Mouse (Mus musculus) right cerebral cortex, postnatal 10 days (tissue): ENCODE measurements around the gene Itgb7.
"Not testable (repeated sequence)": the region's sequence is repeated elsewhere in the genome, so short reads cannot be mapped to it uniquely, and the experiment has no call there.

ENCODE experiments used
- DNase-seq, 2 experiments: peaks; one replicate each; pipeline ENCODE4 v3.0.0; 2021; ENCODE audit warnings: low spot score in 2 of 2

Itgb7 gene

GRCm38 (mm10) chr15:102225619-102226018 is 6.1 kb downstream of the Itgb7 start:
- DNase-seq: not testable (repeated sequence)

DNA sequence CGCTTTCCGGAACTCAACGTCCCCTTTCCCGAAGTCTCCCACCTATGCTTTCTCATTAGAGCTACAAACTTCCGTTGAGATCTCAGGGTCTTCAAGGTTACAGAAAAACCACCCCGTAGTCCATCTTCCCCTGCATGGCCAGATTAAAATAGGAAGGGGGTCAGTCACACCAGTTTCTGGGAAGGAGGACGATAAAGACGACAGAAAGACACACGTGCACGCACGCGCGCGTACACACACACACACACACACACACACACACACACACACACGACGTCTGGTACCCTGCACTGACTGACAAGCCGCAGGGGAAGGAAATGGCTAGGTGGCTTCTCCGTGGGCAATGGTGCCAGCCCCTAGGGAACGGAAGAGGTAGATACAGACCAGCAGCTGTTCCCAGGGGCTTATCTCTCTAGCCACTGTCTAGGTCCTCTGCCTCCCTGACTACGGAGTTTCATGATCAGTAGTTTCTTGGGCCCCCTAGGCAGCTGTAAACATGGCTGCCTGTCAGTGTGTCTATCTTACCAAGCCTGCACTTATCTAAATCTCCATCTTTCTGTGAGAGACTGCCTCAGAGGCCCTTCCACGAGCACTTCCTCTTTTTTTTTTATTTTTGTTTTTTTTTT is 6.6 kb downstream of the Itgb7 start:
- DNase-seq: no peak

DNA sequence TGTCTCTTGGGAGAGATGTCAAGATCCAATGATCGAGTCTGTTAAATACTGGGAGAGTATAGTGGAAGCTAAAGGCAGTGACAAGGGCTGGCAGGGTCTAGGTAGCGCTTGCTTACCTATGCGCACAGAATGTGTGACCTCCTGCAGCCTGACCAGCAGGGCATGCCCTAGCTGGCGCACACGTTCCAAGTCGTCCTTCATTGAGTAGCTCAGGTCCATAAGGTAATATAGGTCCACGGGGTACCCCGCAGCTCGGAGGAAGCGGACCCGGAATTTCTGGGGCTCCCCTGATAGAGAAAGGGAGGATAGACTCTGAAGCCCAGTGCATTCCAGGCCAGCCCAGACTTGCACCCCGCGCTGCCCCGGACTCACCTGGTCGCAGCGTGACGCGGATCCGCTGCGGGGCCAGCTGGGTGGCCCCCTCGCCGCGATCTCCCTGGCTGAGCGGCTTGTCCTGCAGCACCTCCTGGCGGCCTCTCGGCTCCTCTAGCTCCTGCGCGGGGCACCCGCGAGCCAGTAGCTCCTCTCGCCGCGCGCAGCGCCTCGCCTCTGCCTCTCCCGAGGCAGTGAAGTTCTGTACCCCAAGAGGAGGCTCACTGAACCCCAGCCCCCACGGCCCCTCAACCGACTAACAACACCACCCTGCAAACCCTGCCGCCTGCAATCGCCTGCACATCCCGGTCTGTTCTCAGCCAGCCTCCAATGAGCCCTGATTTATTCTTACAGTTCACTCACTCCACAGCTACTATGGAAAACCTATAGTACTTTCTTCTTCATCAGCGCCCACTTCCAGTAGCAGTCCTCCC is 7.4 kb downstream of the Itgb7 start:
- peak; percentile 81 to 85 for DNase-seq

- peak in 1 of 2 experiments; percentile 53 for DNase-seq
Observed at GRCm38 (mm10) chr15:102222386-102222785, 9.4 kb downstream of the Itgb7 start.

DNA sequence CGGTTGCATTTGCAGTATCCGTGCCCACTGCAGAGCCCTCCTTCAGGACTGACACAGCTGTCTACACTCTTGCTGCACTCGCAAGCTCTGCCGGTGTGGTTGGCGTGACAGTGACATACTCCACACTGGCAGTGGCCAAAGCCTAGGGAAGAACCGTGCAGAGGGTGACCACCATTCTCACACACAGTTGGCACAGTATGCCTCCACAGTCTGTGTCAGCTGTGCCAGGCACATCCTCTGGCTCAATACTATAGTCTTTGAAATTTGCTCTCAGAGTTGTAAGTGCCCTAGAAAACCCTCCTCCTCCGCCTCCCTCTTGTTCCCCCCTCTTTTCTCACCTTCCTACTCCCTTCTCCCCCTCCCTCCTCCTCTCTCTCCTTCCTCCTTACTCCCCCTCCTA is 14.4 kb downstream of the Itgb7 start:
- DNase-seq: no peak

DNA sequence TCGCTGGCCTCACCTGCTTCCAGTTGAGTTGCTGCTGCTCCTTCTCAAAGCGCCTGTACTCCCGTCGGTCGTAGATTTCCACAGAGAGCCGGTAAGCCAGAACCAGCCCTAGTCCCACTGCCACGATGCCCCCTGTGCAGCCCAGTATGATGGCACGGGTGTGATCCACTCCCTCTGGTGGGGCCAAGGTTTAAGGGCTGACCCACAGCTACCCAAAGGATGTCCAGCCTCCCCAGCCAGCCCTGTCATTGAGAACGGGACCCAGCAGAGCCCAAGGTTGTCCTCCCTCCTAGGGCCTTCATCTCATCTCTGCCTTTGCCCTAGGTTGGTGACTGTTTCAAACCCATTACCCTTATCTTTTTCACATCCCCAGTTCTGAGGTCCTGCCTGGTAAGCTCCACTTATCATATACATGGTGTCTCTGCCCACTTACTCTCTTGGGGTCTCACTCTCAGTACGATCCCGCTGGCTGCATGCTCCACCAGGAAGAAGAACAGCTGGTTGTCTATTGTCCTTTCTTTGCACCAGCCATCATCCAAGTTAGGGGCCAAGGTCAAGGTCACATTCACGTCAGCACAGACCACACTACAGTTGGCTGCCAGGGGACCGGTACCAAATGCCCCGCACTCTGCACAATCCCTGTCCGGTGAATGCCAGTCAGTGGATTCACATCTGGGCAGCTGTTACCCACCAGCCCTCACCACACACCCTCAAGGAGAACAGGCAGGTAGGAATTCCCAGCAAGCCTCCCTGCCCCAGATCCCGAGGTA is 15.1 kb downstream of the Itgb7 start:
- no peak for DNase-seq

DNA sequence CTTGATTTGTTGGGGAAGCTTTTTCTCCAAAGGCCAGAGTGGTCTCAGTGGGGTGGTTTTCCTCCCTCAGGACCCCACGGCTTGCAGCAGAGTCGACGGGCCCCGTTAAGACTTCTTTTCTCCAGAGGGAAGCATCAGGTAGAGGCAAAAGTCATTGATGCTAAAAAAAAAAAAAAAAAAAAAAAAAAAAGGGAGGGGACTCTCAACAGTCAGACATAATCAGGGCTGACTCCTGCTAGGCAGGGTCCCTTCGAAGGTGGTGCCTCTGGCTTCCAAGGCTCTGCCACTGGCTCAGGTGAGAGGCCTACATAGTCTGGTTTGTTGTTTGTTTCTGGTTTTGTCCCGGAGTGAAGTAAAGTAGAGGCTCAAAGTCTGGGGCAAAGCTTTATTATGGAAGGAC is 16.1 kb downstream of the Itgb7 start:
- DNase-seq: no peak

DNA sequence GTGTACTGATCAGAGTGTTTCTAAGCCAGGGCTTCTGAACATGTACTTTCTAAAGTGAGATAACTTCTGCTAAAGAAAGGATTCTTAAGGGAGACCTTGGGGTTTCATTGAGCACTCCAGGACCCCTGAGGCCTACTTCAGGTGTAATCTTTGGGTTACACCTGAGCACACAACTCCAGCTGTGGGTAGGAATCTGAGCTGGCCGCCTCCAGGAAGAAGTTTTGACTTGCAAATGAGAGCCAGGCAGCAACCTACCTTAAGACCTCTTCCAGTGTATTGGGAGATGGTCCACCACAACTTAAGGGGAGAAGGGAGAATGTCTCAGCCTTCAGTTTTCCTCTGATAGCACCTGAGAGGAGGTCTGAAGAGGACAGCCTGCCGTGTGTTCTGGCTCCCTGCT is 17.6 kb downstream of the Itgb7 start:
- no peak for DNase-seq

DNA sequence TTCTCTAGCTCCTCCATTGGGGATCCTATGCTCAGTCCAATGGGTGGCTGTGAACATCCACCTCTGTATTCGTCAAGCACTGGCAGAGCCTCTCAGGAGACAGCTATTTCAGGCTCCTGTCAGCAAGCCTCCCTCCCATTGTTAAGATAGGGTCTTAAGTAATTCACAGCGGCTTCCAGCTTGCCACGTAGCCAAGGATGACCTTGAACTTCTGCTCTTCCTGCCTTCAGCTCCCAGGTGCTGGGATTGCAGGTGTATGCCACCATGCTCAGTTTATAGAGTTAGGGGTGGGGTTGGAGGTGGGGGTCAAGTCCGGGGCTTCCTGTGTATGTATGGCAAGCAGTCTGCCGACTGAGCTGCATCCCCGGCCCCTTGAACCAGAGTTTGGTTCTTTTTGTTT is 19.8 kb downstream of the Itgb7 start:
- DNase-seq: no peak

DNA sequence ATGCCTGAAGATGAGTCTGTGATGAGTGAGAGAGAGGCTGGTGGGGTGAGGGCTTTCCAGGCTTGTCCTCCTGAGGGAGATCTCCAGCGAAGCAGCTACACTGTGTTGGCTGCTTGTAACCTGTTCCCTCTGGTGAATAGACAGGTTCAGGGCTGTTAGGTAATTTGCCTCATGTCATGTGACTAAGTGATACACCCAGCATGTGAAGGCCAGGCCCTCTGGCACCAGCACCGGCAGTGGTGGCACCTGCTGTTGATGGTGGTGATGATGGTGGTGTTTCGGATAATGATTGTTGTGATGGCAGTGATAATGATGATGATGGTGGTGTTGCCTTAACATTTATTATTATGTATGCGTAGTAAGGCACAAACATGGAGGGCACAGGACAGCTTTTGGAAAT is 20.9 kb downstream of the Itgb7 start:
- no peak for DNase-seq

DNA sequence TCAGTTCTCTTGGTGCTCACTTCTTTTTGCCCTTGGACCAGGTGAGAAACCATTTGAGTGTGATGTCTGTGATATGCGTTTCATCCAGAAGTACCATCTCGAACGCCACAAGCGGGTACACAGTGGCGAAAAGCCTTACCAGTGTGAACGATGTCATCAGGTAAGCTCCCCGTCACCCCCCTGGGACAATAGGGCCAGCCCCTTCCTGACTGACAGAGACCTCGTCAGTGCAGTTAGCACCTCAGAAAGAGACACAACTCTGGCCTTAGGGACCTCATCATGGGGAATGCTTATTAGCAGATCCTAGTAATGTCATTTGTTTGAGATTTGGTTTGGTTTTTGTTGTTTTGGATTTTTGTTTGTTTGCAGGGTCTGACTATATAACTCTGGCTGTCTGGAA is 22.6 kb downstream of the Itgb7 start:
- no peak for DNase-seq

- no peak for DNase-seq
Observed at GRCm38 (mm10) chr15:102208092-102208561, 23.6 kb downstream of the Itgb7 start.

DNA sequence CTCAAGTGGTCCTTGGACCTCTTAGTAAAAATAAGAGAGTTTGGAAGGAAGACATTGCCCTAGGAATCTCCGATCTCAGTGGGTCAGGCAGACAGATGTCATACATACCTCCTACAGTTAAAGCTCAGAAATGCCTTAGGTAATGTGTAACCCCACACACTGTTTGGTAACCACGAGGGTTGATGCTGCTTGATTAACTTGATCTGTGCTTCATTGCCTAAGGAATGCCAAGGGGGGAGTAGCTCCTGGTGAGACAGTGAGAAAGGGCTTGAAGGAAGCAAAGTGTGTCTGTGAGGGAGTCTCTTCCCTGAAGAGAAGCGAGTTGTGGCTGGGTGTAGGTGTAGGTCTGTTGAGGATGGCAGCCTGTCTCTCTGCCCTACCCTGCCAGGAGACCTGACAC is 24.4 kb downstream of the Itgb7 start:
- no peak for DNase-seq

DNA sequence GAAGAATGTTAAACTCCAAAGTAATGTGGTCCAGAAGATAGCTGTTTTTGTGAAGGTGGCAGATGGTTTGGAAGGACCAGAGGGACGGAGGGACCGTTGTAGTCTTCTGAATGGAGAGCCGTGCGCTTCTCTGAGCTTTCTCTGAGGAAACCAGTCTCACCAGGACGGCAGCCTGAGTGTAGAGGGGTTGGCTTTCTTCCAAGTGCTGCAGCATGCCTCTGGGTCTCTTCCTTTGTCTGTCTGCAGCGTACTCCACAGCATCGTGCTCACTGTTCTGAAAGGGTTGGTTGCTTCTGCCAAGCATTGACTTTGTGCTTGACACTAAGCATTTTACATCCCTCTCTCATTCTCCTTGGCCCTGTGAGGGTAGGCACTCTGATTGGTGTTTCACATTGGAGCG is 26.0 kb downstream of the Itgb7 start:
- peak; percentile 80 for DNase-seq

- DNase-seq: no peak
Observed at GRCm38 (mm10) chr15:102204674-102205505, 26.9 kb downstream of the Itgb7 start, which contains the start of gene Csad. Csad (minus strand) TSS chr15:102204724.

- DNase-seq: peak; percentile 77 to 79
Observed at GRCm38 (mm10) chr15:102203835-102204381, 27.8 kb downstream of the Itgb7 start.

- peak; percentile 98 for DNase-seq
Observed at GRCm38 (mm10) chr15:102202971-102203834, 28.5 kb downstream of the Itgb7 start, which contains the start of gene Zfp740. Zfp740 (plus strand) TSS chr15:102203249.

GRCm38 (mm10) chr15:102198841-102199240 is 32.9 kb downstream of the Itgb7 start:
- no peak for DNase-seq

DNA sequence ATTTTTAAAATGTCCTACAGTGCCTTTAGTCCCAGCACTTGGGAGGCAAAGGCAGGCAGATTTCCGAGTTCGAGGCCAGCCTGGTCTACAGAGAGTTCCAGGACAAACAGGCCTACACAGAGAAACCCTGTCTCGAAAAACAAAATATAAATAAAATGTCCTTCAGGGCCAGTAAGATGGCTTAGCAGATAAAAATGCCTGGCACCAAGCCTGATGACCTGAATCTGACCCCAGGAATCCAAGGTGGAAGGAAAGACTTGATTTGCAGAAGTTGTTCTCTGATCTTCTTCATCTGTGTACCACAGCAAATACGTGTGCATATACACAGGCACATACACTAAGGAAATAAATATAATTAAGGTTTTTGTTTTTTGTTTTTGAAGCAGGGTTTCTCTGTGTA is 36.4 kb downstream of the Itgb7 start:
- DNase-seq: no peak

- no peak for DNase-seq
Observed at GRCm38 (mm10) chr15:102194439-102194838, 37.3 kb downstream of the Itgb7 start.
